Mouse (Mus musculus): Measurements from ENCODE around the gene Mapk7. TPM values are rescaled to one million over a fixed set of nuclear protein-coding genes. Genes with fewer than 3 reads are reported as not detected.

Gene Mapk7
- polyA plus RNA-seq, 1 experiment from 2014 or later: 28.8 TPM

GRCm38 (mm10) chr11:61518871-61519270, 24.7 kb upstream of the Mapk7 start:
- Histone ChIP-seq H3K27me3 (replicated peaks) (no peaks in the 10 kb centered on the region), H3K9me3 (no peaks in the 10 kb centered on the region), H3K4me3 (no peak overlapping the region), H3K27ac (replicated peaks) (peak overlapping the region; percentile 28; the same call in 1 of the 2 replicates), H3K36me3 (peaks cover 80% of the 10 kb centered on the region), H3K4me1 (peaks cover 23% of the 10 kb centered on the region), H3K9ac (no peak overlapping the region), H3K4me2 (no peak overlapping the region)
- ATAC-seq (ENCODE audit: extremely low read depth, insufficient number of reproducible peaks, low FRiP score, low TSS enrichment): no peak
- 40% methylated on average over 3 of the region's 3 CpGs for WGBS

- Histone ChIP-seq H3K4me3 (no peak overlapping the region), H3K36me3 (peaks cover 77% of the 10 kb centered on the region), H3K9ac (no peak overlapping the region), H3K4me2 (no peak overlapping the region), H3K27me3 (replicated peaks) (no peaks in the 10 kb centered on the region), H3K27ac (replicated peaks) (no peak overlapping the region), H3K9me3 (no peaks in the 10 kb centered on the region), H3K4me1 (peaks cover 23% of the 10 kb centered on the region)
- 88% methylated on average over 1 of the region's 1 CpGs for WGBS
- ATAC-seq (ENCODE audit: extremely low read depth, insufficient number of reproducible peaks, low FRiP score, low TSS enrichment): no peak
These were observed 23.8 kb upstream of the Mapk7 start for GRCm38 (mm10) chr11:61517971-61518370.

GRCm38 (mm10) chr11:61514953-61515352, 20.7 kb upstream of the Mapk7 start:
- Histone ChIP-seq H3K27me3 (replicated peaks) (no peaks in the 10 kb centered on the region), H3K9ac (no peak overlapping the region), H3K4me3 (no peak overlapping the region), H3K4me1 (peaks cover 23% of the 10 kb centered on the region), H3K9me3 (no peaks in the 10 kb centered on the region), H3K4me2 (no peak overlapping the region), H3K36me3 (peaks cover 58% of the 10 kb centered on the region), H3K27ac (replicated peaks) (no peak overlapping the region)
- WGBS: 35% methylated on average over 3 of the region's 3 CpGs
- ATAC-seq (ENCODE audit: extremely low read depth, insufficient number of reproducible peaks, low FRiP score, low TSS enrichment): no peak

GRCm38 (mm10) chr11:61504713-61505257, 10.6 kb upstream of the Mapk7 start, which contains the start of gene B9d1:
TSS of gene B9d1 (plus strand) at chr11:61505144.
- ATAC-seq (ENCODE audit: extremely low read depth, insufficient number of reproducible peaks, low FRiP score, low TSS enrichment): peak; percentile 76
- Histone ChIP-seq H3K9me3 (no peaks in the 10 kb centered on the region), H3K9ac (peak within 1 kb of the TSS; percentile 86), H3K4me3 (peak within 1 kb of the TSS; percentile 72), H3K27me3 (replicated peaks) (0 out of 2 replicates have a peak, but pooled peaks cover 3% of the 10 kb centered on the region), H3K4me2 (peak within 1 kb of the TSS; percentile 86), H3K4me1 (peaks cover 13% of the 10 kb centered on the region), H3K27ac (replicated peaks) (peak within 1 kb of the TSS; percentile 78), H3K36me3 (0 out of 2 replicates have a peak, but pooled peaks cover 5% of the 10 kb centered on the region)
- under 1% methylated on average over 39 of the region's 39 CpGs for WGBS

GRCm38 (mm10) chr11:61503933-61504332, 9.7 kb upstream of the Mapk7 start:
- Histone ChIP-seq H3K9me3 (no peaks in the 10 kb centered on the region), H3K4me1 (peaks cover 19% of the 10 kb centered on the region), H3K36me3 (no peaks in the 10 kb centered on the region), H3K4me2 (no peak overlapping the region), H3K27ac (replicated peaks) (no peak overlapping the region), H3K9ac (no peak overlapping the region), H3K4me3 (no peak overlapping the region), H3K27me3 (replicated peaks) (0 out of 2 replicates have a peak, but pooled peaks cover 3% of the 10 kb centered on the region)
- ATAC-seq (ENCODE audit: extremely low read depth, insufficient number of reproducible peaks, low FRiP score, low TSS enrichment): no peak
- 69% methylated on average over 8 of the region's 8 CpGs for WGBS

GRCm38 (mm10) chr11:61498736-61499504, 4.7 kb upstream of the Mapk7 start:
- WGBS: 53% methylated on average over 6 of the region's 6 CpGs
- no peaks in the 10 kb centered on the region for H3K9me3 ChIP-seq
- 0 out of 2 replicates have a peak overlapping the region, but pooled peaks have one; percentile 11 for H3K4me2 ChIP-seq
- 0 out of 2 replicates have a peak, but pooled peaks cover 3% of the 10 kb centered on the region for H3K27me3 ChIP-seq (replicated peaks)
- no peak for ATAC-seq (ENCODE audit: extremely low read depth, insufficient number of reproducible peaks, low FRiP score, low TSS enrichment)
- H3K36me3 ChIP-seq: no peaks in the 10 kb centered on the region
- no peak overlapping the region for H3K4me3 ChIP-seq
- H3K4me1 ChIP-seq: peaks cover 20% of the 10 kb centered on the region
- H3K9ac ChIP-seq: no peak overlapping the region
- H3K27ac ChIP-seq (replicated peaks): peak overlapping the region; percentile 65

GRCm38 (mm10) chr11:61497490-61497889, 3.3 kb upstream of the Mapk7 start:
- Histone ChIP-seq H3K4me3 (no peak overlapping the region), H3K4me1 (peaks cover 29% of the 10 kb centered on the region), H3K9ac (no peak overlapping the region), H3K27ac (replicated peaks) (no peak overlapping the region), H3K4me2 (no peak overlapping the region), H3K9me3 (no peaks in the 10 kb centered on the region), H3K36me3 (peaks cover 5% of the 10 kb centered on the region; the same call in 1 of the 2 replicates), H3K27me3 (replicated peaks) (no peaks in the 10 kb centered on the region)
- WGBS: 73% methylated on average over 1 of the region's 1 CpGs
- ATAC-seq (ENCODE audit: extremely low read depth, insufficient number of reproducible peaks, low FRiP score, low TSS enrichment): no peak

DNA sequence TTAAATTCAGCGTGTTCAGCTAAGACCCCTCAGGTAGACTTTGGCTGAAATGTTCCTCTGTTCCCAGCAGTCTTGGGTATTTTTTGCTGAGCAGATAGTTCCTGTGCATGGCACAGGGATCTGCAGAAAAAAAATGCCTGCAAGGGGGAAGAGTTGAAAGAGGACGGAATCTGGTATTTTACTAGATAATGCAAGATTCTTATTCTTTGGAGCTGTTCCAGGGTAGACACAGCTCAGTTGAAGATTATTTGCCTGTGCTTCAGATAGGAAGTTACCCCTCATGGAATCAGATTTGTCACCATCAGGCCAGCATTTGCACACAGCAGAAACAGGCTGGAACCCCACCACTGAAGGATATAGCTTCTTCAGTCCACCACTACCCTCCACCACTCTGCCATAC, 1.3 kb upstream of the Mapk7 start:
- 76% methylated on average over 2 of the region's 2 CpGs for WGBS
- Histone ChIP-seq H3K27me3 (replicated peaks) (no peaks in the 10 kb centered on the region), H3K36me3 (peaks cover 25% of the 10 kb centered on the region), H3K9ac (no peak overlapping the region), H3K4me1 (peaks cover 30% of the 10 kb centered on the region), H3K9me3 (no peaks in the 10 kb centered on the region), H3K4me2 (no peak overlapping the region), H3K4me3 (no peak overlapping the region), H3K27ac (replicated peaks) (peak overlapping the region; percentile 91)
- no peak for ATAC-seq (ENCODE audit: extremely low read depth, insufficient number of reproducible peaks, low FRiP score, low TSS enrichment)

GRCm38 (mm10) chr11:61493525-61494128, 579 bp downstream of the Mapk7 start:
- H3K9me3 ChIP-seq: no peaks in the 10 kb centered on the region
- H3K27ac ChIP-seq (replicated peaks): peak overlapping the region; percentile 91
- under 1% methylated on average over 48 of the region's 50 CpGs for WGBS
- H3K27me3 ChIP-seq (replicated peaks): no peaks in the 10 kb centered on the region
- peak overlapping the region; percentile 95 for H3K4me3 ChIP-seq
- peak overlapping the region; percentile 95 for H3K4me2 ChIP-seq
- peaks cover 19% of the 10 kb centered on the region for H3K4me1 ChIP-seq
- H3K36me3 ChIP-seq: peaks cover 44% of the 10 kb centered on the region
- H3K9ac ChIP-seq: peak overlapping the region; percentile 90
- ATAC-seq (ENCODE audit: extremely low read depth, insufficient number of reproducible peaks, low FRiP score, low TSS enrichment): peak; percentile 67

DNA sequence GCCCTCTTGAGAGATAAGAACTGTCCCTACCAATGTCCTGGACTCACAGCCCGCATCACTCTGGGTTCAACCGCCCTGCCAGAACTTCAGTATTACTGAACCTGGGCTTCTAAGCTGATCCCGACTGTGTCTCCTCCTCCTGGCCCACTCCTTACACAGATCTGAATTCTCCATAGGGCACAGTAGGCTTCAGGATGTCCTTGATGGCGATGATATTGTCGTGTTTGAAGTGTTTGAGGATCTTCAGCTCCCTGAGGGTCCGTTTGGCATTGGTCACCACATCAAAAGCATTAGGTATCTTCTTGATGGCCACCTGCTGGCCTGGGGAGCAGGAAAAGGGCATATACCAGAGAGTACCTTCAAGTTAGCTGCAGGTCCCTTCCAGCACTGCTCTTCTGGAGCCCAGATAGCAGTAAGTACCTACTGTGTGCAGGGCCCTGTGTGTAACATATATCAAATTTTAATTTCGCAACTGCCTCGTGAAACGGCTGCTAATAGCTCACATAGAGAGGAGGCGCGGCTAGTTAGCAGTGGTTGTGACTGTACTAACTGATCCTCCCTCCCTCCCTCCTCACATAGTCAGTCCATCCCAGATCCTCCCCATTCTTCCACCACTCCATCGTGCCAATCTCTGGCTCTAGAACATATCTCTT, 1.3 kb downstream of the Mapk7 start:
- no peaks in the 10 kb centered on the region for H3K9me3 ChIP-seq
- peak overlapping the region; percentile 90 for H3K9ac ChIP-seq
- peaks cover 51% of the 10 kb centered on the region for H3K36me3 ChIP-seq
- peaks cover 23% of the 10 kb centered on the region for H3K4me1 ChIP-seq
- H3K4me2 ChIP-seq: peak overlapping the region; percentile 95
- 66% methylated on average over 12 of the region's 12 CpGs for WGBS
- H3K27ac ChIP-seq (replicated peaks): no peak overlapping the region
- H3K27me3 ChIP-seq (replicated peaks): no peaks in the 10 kb centered on the region
- peak overlapping the region; percentile 95 for H3K4me3 ChIP-seq
- ATAC-seq (ENCODE audit: extremely low read depth, insufficient number of reproducible peaks, low FRiP score, low TSS enrichment): no peak

DNA sequence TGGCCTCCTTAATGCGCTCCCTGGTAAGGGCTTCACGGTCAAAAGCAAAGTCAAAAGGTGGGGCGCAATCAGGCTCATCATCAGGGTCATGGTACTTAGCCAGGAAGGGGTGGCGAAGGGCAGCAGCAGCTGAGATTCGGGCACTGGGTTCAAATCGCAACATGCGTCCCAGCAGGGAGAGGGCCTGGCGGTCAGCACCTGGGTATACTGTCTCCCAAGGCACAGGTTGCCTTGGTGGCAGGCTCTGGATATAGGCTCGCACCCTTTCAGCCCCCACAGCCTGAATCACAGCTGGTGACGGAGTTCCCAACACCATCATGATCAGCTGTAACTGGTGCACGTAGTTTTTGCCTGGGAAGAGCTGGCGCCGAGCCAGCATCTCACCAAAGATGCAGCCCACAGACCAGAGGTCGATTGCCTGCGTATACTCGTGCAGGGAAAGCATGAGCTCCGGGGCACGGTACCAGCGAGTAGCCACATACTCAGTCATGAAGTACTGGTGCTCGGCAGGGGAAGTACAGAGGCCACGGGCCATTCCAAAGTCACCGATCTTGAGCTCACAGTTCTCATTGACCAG, 3.2 kb downstream of the Mapk7 start:
- Histone ChIP-seq H3K9me3 (no peaks in the 10 kb centered on the region), H3K9ac (no peak overlapping the region), H3K4me1 (peaks cover 42% of the 10 kb centered on the region), H3K4me2 (no peak overlapping the region), H3K36me3 (peaks cover 56% of the 10 kb centered on the region), H3K27me3 (replicated peaks) (no peaks in the 10 kb centered on the region), H3K4me3 (no peak overlapping the region), H3K27ac (replicated peaks) (no peak overlapping the region)
- ATAC-seq (ENCODE audit: extremely low read depth, insufficient number of reproducible peaks, low FRiP score, low TSS enrichment): no peak
- WGBS: 87% methylated on average over 22 of the region's 22 CpGs

Data from heart, embryonic 13.5 days (tissue).